Mouse (Mus musculus) MEL-GATA-1-ER (cell line): ENCODE measurements around the gene Ptprf.

Experiments
- DNase-seq: peaks from one replicate; pipeline ENCODE4 v3.0.0-alpha.2; 2012; ENCODE audit warnings: low read depth; ENCODE audit errors: extremely low read depth

Gene Ptprf

DNA sequence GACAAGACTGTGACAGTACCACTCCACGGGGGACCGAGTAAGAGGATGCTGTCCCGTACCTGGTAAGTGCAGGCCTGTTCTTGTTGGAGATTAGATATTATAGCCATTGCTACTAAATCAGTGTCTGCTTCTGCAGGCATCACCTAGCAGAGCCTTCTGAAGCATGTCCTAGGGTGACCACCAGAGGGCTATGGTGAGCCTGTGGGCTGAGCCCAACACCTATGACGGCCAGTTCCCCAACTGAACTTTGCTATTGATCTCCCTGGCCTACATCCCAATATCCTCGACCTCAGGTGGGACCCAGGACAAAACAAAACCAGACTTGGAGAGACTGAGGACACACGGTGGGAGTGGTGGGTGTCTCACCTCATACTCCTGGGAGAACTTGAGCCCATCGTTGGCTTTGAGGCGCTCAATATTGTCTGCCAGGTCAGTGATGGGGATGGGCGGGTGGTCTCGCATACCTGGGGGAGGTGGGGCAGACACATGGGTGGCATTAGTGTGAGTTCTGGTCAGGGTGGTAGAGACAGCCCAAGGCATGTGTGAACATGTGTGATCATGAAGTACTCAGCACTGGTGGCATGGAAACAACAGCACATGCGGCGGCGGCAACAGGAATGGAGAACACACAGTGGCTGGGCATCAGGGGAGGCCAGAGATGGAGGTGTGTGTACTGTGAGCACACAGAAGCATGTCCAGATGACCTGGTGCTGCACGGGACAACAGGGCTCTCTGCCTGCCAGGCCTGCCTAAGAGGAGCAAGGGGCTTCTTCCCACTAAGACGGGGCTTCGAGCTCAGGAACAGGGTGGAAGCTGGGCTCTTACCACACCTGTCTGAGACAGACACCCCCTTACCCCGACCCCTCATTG is 74.2 kb downstream of the Ptprf start:
- peak; percentile 6 for DNase-seq

- no peak for DNase-seq
These were observed 76.3 kb downstream of the Ptprf start for GRCm38 (mm10) chr4:118214891-118215290.

DNA sequence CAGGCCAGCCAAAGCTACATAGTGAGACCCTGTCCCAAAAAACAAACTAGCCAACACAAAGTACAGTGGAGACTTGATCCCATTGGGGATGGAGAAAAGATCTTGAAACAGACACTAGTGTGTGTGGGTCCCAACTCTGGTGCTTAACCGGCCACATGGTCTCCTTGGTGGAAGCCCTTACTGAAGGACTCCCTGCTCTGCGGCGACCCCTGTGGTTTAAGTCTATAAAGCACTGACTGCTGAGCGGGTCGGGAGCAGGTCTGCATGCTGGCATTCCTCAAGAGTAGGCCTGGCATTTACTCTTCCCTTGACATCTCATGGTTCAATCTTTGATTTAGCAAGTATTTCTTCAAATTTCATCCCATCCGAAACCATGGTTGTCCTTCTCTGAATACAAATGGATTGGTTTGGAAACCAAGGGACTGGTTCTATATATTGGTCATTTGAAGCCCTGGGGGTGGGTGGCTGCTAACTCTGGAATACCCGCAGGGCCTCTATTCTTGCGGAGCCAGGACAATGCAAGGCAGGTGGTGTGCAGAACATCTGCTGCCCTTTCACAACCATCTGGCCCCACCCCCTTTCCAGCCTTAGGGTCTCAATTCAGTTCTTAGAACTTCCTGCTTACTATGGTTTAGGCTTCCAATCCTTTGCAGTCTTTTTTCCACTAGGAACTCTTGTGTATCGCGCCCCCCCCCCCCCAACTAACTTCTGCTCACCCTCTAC is 84.1 kb downstream of the Ptprf start:
- no peak for DNase-seq

DNA sequence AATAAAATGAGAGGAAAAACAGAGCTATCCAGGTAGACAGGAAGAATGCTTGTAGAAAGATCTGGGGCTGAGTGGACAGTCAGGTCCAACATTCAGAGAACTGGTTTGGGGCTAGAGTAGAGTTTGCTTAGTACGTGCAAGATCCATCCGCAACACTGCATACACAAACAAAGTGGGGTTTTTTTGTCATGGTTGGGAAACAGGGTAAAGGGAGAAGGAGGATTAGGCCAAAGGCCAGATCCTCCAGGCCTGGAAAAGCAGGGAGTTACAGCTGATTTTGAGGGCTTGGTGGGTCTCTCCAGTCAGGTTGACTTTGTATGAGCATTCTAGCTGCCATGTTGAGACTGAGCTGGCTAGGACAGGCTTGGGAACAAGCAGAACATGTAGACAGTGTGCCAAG is 85.3 kb downstream of the Ptprf start:
- DNase-seq = no peak

DNA sequence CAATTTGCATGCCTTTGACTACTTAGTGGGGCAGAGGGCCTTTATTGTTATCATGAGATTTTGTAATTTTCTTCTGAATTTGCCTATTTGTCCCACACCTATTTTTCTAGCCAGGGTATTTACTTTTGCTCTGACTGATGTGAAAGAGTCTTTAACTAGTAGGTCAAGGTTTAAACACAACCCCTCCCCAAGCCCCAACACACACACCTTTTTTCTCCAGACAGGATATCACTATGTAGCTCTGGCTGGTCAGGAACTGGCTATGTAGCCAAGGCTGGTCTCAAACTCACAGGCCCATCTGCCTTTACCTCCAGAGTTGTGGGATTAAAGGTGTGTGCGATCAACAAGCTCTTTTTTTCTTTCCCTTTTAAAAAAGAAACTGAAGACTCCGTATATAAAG is 92.1 kb downstream of the Ptprf start:
- DNase-seq = no peak

GRCm38 (mm10) chr4:118198606-118199005 is 92.6 kb downstream of the Ptprf start:
- no peak for DNase-seq

DNA sequence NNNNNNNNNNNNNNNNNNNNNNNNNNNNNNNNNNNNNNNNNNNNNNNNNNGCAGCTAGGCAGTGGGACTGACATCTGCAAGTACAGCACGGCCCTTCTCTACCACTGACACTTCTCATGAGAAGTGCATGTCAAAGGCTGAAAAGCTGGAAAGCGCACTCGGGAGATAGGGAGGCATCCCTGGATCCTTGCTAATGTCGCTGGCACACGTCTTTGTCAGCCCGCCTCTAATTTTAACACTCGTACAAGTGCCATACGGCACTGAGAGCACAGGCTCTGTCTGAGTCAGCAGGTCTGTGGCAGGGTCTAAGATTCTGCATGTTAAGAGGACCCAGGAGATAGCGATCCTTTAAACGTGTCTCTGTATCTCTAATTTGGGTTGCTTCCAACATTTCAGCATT is 95.0 kb downstream of the Ptprf start:
- DNase-seq = no peak

GRCm38 (mm10) chr4:118180301-118181080 is 110.7 kb downstream of the Ptprf start:
- peak; percentile 21 for DNase-seq

DNA sequence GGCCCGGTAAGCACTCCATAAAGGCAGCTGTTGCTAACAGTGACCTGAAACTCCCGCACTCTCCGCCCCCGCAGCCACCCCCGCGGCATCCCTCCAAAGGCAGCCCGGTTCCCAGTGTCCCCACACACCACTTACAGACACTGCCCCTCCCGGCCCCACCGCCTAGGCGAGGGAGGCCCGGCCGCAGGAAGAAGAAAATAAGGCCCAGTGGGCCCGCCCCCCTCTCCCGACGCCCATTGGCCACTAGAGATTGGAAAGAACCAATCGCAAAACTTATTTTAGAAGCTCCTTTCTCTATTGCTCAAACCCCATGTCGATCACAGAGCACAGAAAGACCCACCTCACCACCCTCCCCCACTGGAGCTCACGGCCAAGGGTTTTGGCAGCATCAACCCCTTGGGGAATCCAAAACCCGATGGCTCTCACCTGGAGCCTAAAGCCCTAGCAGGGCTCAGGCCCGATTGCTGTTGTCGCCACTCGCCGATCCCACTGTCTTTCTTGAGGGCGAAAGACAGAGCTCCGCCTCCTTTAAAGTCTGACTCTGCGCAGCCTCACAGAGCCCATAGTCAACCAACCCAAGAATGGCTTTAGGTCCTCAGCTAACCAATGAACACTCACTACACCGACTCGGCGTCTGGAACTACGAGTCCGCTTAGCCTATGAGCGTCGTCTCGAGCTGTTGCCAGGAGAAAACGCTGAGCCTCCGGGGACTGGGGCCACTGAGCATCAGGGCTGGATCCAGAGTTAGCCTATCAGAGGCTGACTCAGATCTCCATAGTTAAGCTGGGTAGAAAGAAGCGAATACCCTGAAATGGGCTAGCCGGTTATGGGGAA is 111.5 kb downstream of the Ptprf start, which contains the start of gene Kdm4a:
TSS of gene Kdm4a (minus strand) at position 577 of the 834 bp plus-strand sequence.
- DNase-seq = peak; percentile 99

- peak; percentile 18 for DNase-seq
These were observed 112.2 kb downstream of the Ptprf start for GRCm38 (mm10) chr4:118178952-118179466.

DNA sequence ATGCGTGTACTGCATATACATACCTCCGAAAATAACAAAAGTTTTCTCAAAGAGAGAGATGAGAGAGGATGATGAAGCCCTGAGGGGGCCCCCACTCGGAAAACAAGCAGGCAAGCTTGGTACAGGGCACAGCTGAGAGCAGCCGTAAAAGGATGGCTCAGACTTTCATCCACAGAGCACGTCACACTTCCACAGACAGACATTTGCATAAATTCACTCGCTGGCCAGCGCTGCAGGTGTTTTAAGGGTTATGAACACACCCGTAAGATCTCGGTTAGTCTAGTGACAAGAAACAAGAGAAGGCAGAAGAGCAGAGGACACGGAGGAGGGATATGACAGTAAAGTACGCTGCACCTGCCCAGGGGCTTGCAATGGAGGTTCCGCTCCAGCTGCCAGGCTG is 118.7 kb downstream of the Ptprf start:
- no peak for DNase-seq

DNA sequence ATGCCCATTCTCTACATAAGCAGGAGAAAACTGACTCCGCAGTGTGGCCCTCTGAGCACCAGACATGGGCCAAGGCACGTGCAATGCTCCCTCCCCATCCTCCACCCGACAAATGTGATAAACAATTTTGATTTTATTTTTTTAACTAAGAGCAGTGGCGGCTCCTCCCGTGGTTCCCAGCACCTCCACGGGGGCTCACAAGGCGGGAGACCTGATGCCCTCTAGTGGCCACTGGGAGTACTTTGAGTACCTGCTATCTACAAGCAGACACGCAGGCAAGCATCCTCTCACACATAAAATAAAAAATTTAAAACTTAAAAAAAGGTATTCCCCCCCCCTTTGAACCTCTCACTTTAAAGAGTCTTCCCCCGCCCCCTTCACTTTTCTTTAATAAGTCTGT is 120.2 kb downstream of the Ptprf start:
- no peak for DNase-seq

DNA sequence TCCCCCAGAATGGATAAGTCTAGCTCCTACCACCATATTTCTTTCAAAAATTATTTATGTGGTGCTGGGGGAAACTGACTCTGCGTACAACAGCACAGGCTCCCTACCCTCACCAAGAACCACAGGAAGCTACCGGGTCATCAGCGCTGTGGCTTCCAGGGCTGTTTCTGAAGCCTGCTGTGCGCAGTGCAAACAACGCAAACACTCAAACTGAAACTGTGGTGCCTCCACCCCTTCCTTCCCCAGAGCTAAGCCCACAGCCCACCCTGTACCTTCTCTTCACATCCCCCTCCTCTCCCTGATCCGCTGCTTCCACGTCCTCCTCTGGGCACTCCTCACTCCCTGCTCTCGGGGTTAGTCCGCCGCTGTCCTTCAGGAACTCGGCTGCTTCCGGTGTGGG is 129.1 kb downstream of the Ptprf start:
- no peak for DNase-seq
